Mouse (Mus musculus) ES-E14 (cell line): ENCODE measurements around the gene H2-Q4. TPM values are rescaled to one million over a fixed set of nuclear protein-coding genes. Genes with fewer than 3 reads are reported as not detected.
"Not testable (repeated sequence)": the region's sequence is repeated elsewhere in the genome, so short reads cannot be mapped to it uniquely, and the experiment has no call there.

Experiments
- DNase-seq: peaks from one replicate; pipeline ENCODE4 v3.0.0-alpha.2; 2013; ENCODE audit warnings: low read depth, low spot score
- H3K27ac ChIP-seq: 2 replicates; pipeline ENCODE4 v1.5.1; 2012; ENCODE audit warnings: low read depth, mild to moderate bottlenecking, low read length, moderate library complexity, mixed read lengths; ENCODE audit not compliant: poor library complexity, insufficient read depth, severe bottlenecking
- H3K36me3 ChIP-seq: 2 replicates; pipeline ENCODE4 v1.6.1; 2012; ENCODE audit warnings: mild to moderate bottlenecking, low read length, moderate library complexity, mixed read lengths; ENCODE audit not compliant: control insufficient read depth, poor library complexity, insufficient read depth, severe bottlenecking
- H3K4me1 ChIP-seq, 2 experiments: fragments of 150-350 bp in 1 of 2; sonication (generic) in 1 of 2; 2 replicates each; pipeline ENCODE4 v1.6.1; 2012; ENCODE audit warnings: low read length in 2 of 2, mild to moderate bottlenecking in 1 of 2, mixed read lengths in 1 of 2; ENCODE audit not compliant: control insufficient read depth in 2 of 2, insufficient read depth in 2 of 2, poor library complexity in 1 of 2
- H3K4me3 ChIP-seq, 2 experiments: fragments of 150-350 bp in 1 of 2; sonication (generic) in 1 of 2; 2 replicates each; pipeline ENCODE4 v1.5.1; 2012; ENCODE audit warnings: low read length in 2 of 2, low read depth in 1 of 2, mild to moderate bottlenecking in 1 of 2, mixed read lengths in 1 of 2; ENCODE audit not compliant: insufficient read depth in 1 of 2, poor library complexity in 1 of 2, severe bottlenecking in 1 of 2
- H3K9ac ChIP-seq: 2 replicates; pipeline ENCODE4 v1.6.1; 2012; ENCODE audit warnings: low read depth, mild to moderate bottlenecking, low read length, mixed read lengths; ENCODE audit not compliant: poor library complexity, insufficient read depth, severe bottlenecking
- H3K9me3 ChIP-seq: fragments of 150-350 bp; sonication (generic); 2 replicates; pipeline ENCODE4 v1.6.1; 2012; ENCODE audit warnings: low read depth, mild to moderate bottlenecking, low read length; ENCODE audit not compliant: control insufficient read depth, insufficient read depth
- in situ Hi-C, 2 experiments: fragments of 600-800 bp; cut with MboI; formaldehyde crosslinking; loops; one replicate each; pipeline ENCODE4 v1.15.1; 2025; ENCODE audit warnings: low sequenced_read_pairs in 2 of 2, inconsistent platforms in 1 of 2; ENCODE audit not compliant: unreplicated experiment in 2 of 2
- total RNA-seq: library from RNA; depleted of rRNA; stranded (reverse); fragments of 300-350 nt; gene quantifications from 2 replicates; pipeline ENCODE4 v1.2.3, GENCODE M21; 2012; rRNA removed

The H2-Q4 gene
- total RNA-seq, 1 experiment = 9.1 TPM

- H3K9me3 ChIP-seq, DNase-seq, H3K27ac ChIP-seq, in situ Hi-C loops, H3K4me1 ChIP-seq, H3K36me3 ChIP-seq: not testable (repeated sequence)
- Histone ChIP-seq H3K9ac (peak within 1 kb of the TSS; percentile 28; the same call in 1 of the 2 replicates), H3K4me3 (peak within 1 kb of the TSS; percentile 62 to 64)
These were observed 45.4 kb downstream of the H2-Q4 start, which contains the start of gene H2-Q6 for GRCm38 (mm10) chr17:35424624-35425416. H2-Q6 (plus strand) TSS chr17:35424850.

- DNase-seq, H3K9me3 ChIP-seq, H3K27ac ChIP-seq, H3K9ac ChIP-seq, in situ Hi-C loops, H3K36me3 ChIP-seq, H3K4me1 ChIP-seq: not testable (repeated sequence)
- H3K4me3 ChIP-seq = peak overlapping the region; percentile 26 to 46; a peak in 3 of 4 replicates
These were observed 46.1 kb downstream of the H2-Q4 start for GRCm38 (mm10) chr17:35425474-35425873.

- H3K9me3 ChIP-seq, H3K9ac ChIP-seq, DNase-seq, H3K27ac ChIP-seq, H3K36me3 ChIP-seq, H3K4me1 ChIP-seq, in situ Hi-C loops, H3K4me3 ChIP-seq: not testable (repeated sequence)
These were observed 49.5 kb downstream of the H2-Q4 start for GRCm38 (mm10) chr17:35428883-35429282.

GRCm38 (mm10) chr17:35430671-35431070 is 51.3 kb downstream of the H2-Q4 start:
- DNase-seq, H3K4me3 ChIP-seq, in situ Hi-C loops, H3K9ac ChIP-seq, H3K4me1 ChIP-seq, H3K9me3 ChIP-seq, H3K36me3 ChIP-seq, H3K27ac ChIP-seq: not testable (repeated sequence)

GRCm38 (mm10) chr17:35432167-35432566 is 52.8 kb downstream of the H2-Q4 start:
- H3K9me3 ChIP-seq, H3K36me3 ChIP-seq, in situ Hi-C loops, H3K9ac ChIP-seq, H3K27ac ChIP-seq, H3K4me3 ChIP-seq, DNase-seq, H3K4me1 ChIP-seq: not testable (repeated sequence)

GRCm38 (mm10) chr17:35434836-35435235 is 55.4 kb downstream of the H2-Q4 start:
- H3K27ac ChIP-seq, H3K4me1 ChIP-seq, H3K9me3 ChIP-seq, H3K4me3 ChIP-seq, in situ Hi-C loops, H3K36me3 ChIP-seq, H3K9ac ChIP-seq: not testable (repeated sequence)
- peak; percentile 89 for DNase-seq

Other genes with a start within 250 kb of the H2-Q4 start
- 7.5 and 10.0 TPM in 2 replicates for gene Apom, start 247.6 kb upstream of the H2-Q4 start, total RNA-seq
- 208 and 245 TPM in 2 replicates for gene Bag6, start 244.4 kb upstream of the H2-Q4 start, total RNA-seq
- gene Prrc2a, start 214.7 kb upstream of the H2-Q4 start, total RNA-seq = 147 and 161 TPM in 2 replicates
- gene Aif1, start 203.5 kb upstream of the H2-Q4 start, total RNA-seq = not detected in 2 replicates
- 2.6 and 2.7 TPM in 2 replicates for gene Lst1, start 191.2 kb upstream of the H2-Q4 start, total RNA-seq
- 10.1 and 19.6 TPM in 2 replicates for gene Ltb, start 185.2 kb upstream of the H2-Q4 start, total RNA-seq
- 0.22 TPM in 1 of 2 replicates, not detected in the other for gene Tnf, start 177.6 kb upstream of the H2-Q4 start, total RNA-seq
- 0.13 TPM in 1 of 2 replicates, not detected in the other for gene Lta, start 174.3 kb upstream of the H2-Q4 start, total RNA-seq
- gene Gm16181, start 158.8 kb upstream of the H2-Q4 start, total RNA-seq = not detected in 2 replicates
- gene Atp6v1g2, start 146.0 kb upstream of the H2-Q4 start, total RNA-seq = 0.21 and 0.71 TPM in 2 replicates
- gene Nfkbil1, start 143.8 kb upstream of the H2-Q4 start, total RNA-seq = 6.1 and 6.6 TPM in 2 replicates
- gene Ddx39b, start 137.9 kb upstream of the H2-Q4 start, total RNA-seq = 316 and 414 TPM in 2 replicates
- gene H2-D1, start 116.9 kb upstream of the H2-Q4 start, total RNA-seq = 30.1 and 44.9 TPM in 2 replicates
- gene H2-Q1, start 59.2 kb upstream of the H2-Q4 start, total RNA-seq = 0.11 TPM in 1 of 2 replicates, not detected in the other
- gene H2-Q2, start 37.4 kb upstream of the H2-Q4 start, total RNA-seq = 0.67 and 1.4 TPM in 2 replicates
- 0.94 and 2.3 TPM in 2 replicates for gene H2-Q6, start 45.2 kb downstream of the H2-Q4 start, total RNA-seq
- gene H2-Q7, start 59.5 kb downstream of the H2-Q4 start, total RNA-seq = 2.1 and 4.8 TPM in 2 replicates
- 2.1 and 3.1 TPM in 2 replicates for gene H2-Q10, start 90.5 kb downstream of the H2-Q4 start, total RNA-seq
- gene Pou5f1, start 126.4 kb downstream of the H2-Q4 start, total RNA-seq = 844 and 868 TPM in 2 replicates
- gene Tcf19, start 137.2 kb downstream of the H2-Q4 start, total RNA-seq = 7.6 and 10.5 TPM in 2 replicates
- gene Cchcr1, start 137.5 kb downstream of the H2-Q4 start, total RNA-seq = 28.5 and 31.8 TPM in 2 replicates
- gene Psors1c2, start 153.6 kb downstream of the H2-Q4 start, total RNA-seq = 4.3 and 8.9 TPM in 2 replicates
- gene Cdsn, start 172.5 kb downstream of the H2-Q4 start, total RNA-seq = 1.1 and 1.2 TPM in 2 replicates
- gene 2300002M23Rik, start 187.8 kb downstream of the H2-Q4 start, total RNA-seq = 0.22 and 0.42 TPM in 2 replicates
- 0.53 TPM in 1 of 2 replicates, not detected in the other for gene Sfta2, start 221.9 kb downstream of the H2-Q4 start, total RNA-seq
- gene Gm9573, start 247.0 kb downstream of the H2-Q4 start, total RNA-seq = not detected in 2 replicates